Mouse (Mus musculus): ENCODE results near the gene Myl4. TPM values are rescaled to one million over a fixed set of nuclear protein-coding genes. Genes with fewer than 3 reads are reported as not detected.

Myl4 gene
- polyA plus RNA-seq, 1 experiment from 2014 or later = 115 TPM

Other genes starting within 250 kb of the Myl4 start
- gene Kansl1, start 81.8 kb upstream of the Myl4 start, polyA plus RNA-seq (2015; fragmentation: Nextera tagmentation; extraction: Ambion mirVana) = 21.6 and 21.9 TPM in 2 replicates
- gene Cdc27, start within 50 bp of the Myl4 start, polyA plus RNA-seq (2015; fragmentation: Nextera tagmentation; extraction: Ambion mirVana) = 36.2 and 37.8 TPM in 2 replicates
- 4.5 and 4.6 TPM in 2 replicates for gene Itgb3, start 57.3 kb downstream of the Myl4 start, polyA plus RNA-seq (2015; fragmentation: Nextera tagmentation; extraction: Ambion mirVana)
- gene Gm11639, start 135.0 kb downstream of the Myl4 start, polyA plus RNA-seq (2015; fragmentation: Nextera tagmentation; extraction: Ambion mirVana) = 0.01 TPM in 1 of 2 replicates, not detected in the other